Mouse (Mus musculus) embryonic facial prominence, embryonic 14.5 days (tissue): ENCODE measurements around the gene Cep104. TPM values are rescaled to one million over a fixed set of nuclear protein-coding genes. Genes with fewer than 3 reads are reported as not detected.

Experiments
- ATAC-seq: fragments of 200-750 bp; cut with Nextera tagmentation; 2 replicates; pipeline ENCODE4 v1.8.0; 2017; ENCODE audit warnings: low read depth, moderate number of reproducible peaks, moderate TSS enrichment
- DNase-seq: peaks from one replicate; pipeline ENCODE4 v3.0.0-alpha.2; 2015; ENCODE audit warnings: low spot score
- H3K27ac ChIP-seq: fragments of 300-500 bp; sonication (generic); replicated peaks from 2 replicates; pipeline ENCODE4 v1.5.1; 2014; ENCODE audit warnings: low read depth, mild to moderate bottlenecking, low read length, moderate library complexity
- H3K27me3 ChIP-seq: fragments of 300-500 bp; sonication (generic); replicated peaks from 2 replicates; pipeline ENCODE4 v1.6.1; 2014; ENCODE audit warnings: low read length; ENCODE audit not compliant: control insufficient read depth, insufficient read depth
- H3K36me3 ChIP-seq: fragments of 300-500 bp; sonication (generic); 2 replicates; pipeline ENCODE4 v1.6.1; 2014; ENCODE audit warnings: low read length, mixed read lengths; ENCODE audit not compliant: control insufficient read depth, insufficient read depth
- H3K4me1 ChIP-seq: fragments of 300-500 bp; sonication (generic); 2 replicates; pipeline ENCODE4 v1.6.1; 2014; ENCODE audit warnings: antibody characterized with exemption, low read length; ENCODE audit not compliant: control insufficient read depth, insufficient read depth
- H3K4me2 ChIP-seq: fragments of 300-500 bp; sonication (generic); 2 replicates; pipeline ENCODE4 v1.6.1; 2014; ENCODE audit warnings: low read depth, mild to moderate bottlenecking, low read length, moderate library complexity, mixed read lengths
- H3K4me3 ChIP-seq: fragments of 300-500 bp; sonication (generic); 2 replicates; pipeline ENCODE4 v1.5.1; 2014; ENCODE audit warnings: low read depth, mild to moderate bottlenecking, low read length
- H3K9ac ChIP-seq: fragments of 300-500 bp; sonication (generic); 2 replicates; pipeline ENCODE4 v1.6.1; 2014; ENCODE audit warnings: low read depth, mild to moderate bottlenecking, low read length, moderate library complexity, mixed read lengths
- H3K9me3 ChIP-seq: fragments of 300-500 bp; sonication (generic); 2 replicates; pipeline ENCODE4 v1.6.1; 2016; ENCODE audit warnings: low read length; ENCODE audit not compliant: control insufficient read depth
- WGBS: fragments of 180-500 bp; shearing (Covaris S2); extraction: QIAGEN DNeasy Blood & Tissue Kit; methylation state at CpG from one replicate; pipeline ENCODE4 v1.1.7; 2014; 5-methylcytosine and 5-hydroxymethylcytosine counted together
- polyA plus RNA-seq: library from polyadenylated mRNA; unstranded; fragments of >200 nt; fragmentation: Nextera tagmentation; extraction: Ambion mirVana; gene quantifications from 2 replicates; pipeline ENCODE4 v1.2.1, GENCODE M21; 2014

Gene Cep104
- polyA plus RNA-seq, 1 experiment from 2014 or later = 14.2 TPM

GRCm38 (mm10) chr4:153968063-153968462, 6.9 kb upstream of the Cep104 start:
- Histone ChIP-seq H3K36me3 (peaks cover 62% of the 10 kb centered on the region), H3K27me3 (no peaks in the 10 kb centered on the region), H3K27ac (no peak overlapping the region), H3K9ac (0 out of 2 replicates have a peak overlapping the region, but pooled peaks have one; percentile 8), H3K4me3 (no peak overlapping the region), H3K4me1 (no peaks in the 10 kb centered on the region), H3K9me3 (no peaks in the 10 kb centered on the region), H3K4me2 (no peak overlapping the region)
- WGBS = 91% methylated on average over 2 of the region's 2 CpGs
- ATAC-seq (no peak), DNase-seq (no peak)

DNA sequence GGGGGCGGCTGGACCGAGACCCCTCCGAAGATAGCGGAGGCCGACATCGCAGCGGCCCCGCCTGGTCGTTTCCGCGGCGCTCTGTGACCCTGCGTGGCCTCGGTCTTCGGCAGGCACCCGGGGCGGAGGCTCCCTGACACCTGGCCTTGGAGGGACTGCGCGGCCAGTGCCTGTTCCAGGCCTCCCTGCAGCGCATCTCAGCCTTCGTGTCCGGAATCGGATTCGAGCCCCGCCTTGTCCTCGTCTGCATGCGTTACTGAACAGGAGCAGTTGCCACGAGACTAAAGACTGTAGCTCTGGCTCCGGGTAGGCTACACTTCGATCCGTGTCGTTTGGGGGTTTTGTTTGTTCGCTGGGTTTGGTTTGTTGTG, 283 bp downstream of the Cep104 start:
- Histone ChIP-seq H3K9ac (peak overlapping the region; percentile 91), H3K9me3 (no peaks in the 10 kb centered on the region), H3K27ac (peak overlapping the region; percentile 58; the same call in 1 of the 2 replicates), H3K4me3 (peak overlapping the region; percentile 98), H3K4me1 (peaks cover 9% of the 10 kb centered on the region), H3K36me3 (peaks cover 32% of the 10 kb centered on the region), H3K27me3 (no peaks in the 10 kb centered on the region), H3K4me2 (peak overlapping the region; percentile 90)
- DNase-seq = peak; percentile 26
- 2% methylated on average over 21 of the region's 33 CpGs for WGBS
- ATAC-seq = peak; percentile 70; the same call in 1 of the 2 replicates

- WGBS = 34% methylated on average over 6 of the region's 6 CpGs
- peaks cover 32% of the 10 kb centered on the region for H3K36me3 ChIP-seq
These were observed 774 bp downstream of the Cep104 start for GRCm38 (mm10) chr4:153975768-153976167.

GRCm38 (mm10) chr4:153979243-153979642, 4.2 kb downstream of the Cep104 start:
- ATAC-seq (no peak), DNase-seq (no peak)
- Histone ChIP-seq H3K27me3 (no peaks in the 10 kb centered on the region), H3K4me2 (no peak overlapping the region), H3K9me3 (no peaks in the 10 kb centered on the region), H3K27ac (no peak overlapping the region), H3K4me3 (no peak overlapping the region), H3K9ac (no peak overlapping the region), H3K4me1 (peaks cover 9% of the 10 kb centered on the region), H3K36me3 (peaks cover 50% of the 10 kb centered on the region)
- 90% methylated on average over 10 of the region's 10 CpGs for WGBS

More at GRCm38 (mm10) chr4:153975768-153976167, 774 bp downstream of the Cep104 start:
- DNase-seq (no peak), ATAC-seq (no peak)
- Histone ChIP-seq H3K4me1 (peaks cover 9% of the 10 kb centered on the region), H3K9ac (peak overlapping the region; percentile 91), H3K4me3 (peak overlapping the region; percentile 98), H3K27ac (no peak overlapping the region), H3K4me2 (peak overlapping the region; percentile 90), H3K9me3 (no peaks in the 10 kb centered on the region), H3K27me3 (no peaks in the 10 kb centered on the region)

- H3K27me3 ChIP-seq = no peaks in the 10 kb centered on the region
- no peak overlapping the region for H3K4me2 ChIP-seq
- no peak overlapping the region for H3K27ac ChIP-seq
- WGBS = 84% methylated on average over 10 of the region's 11 CpGs
- no peaks in the 10 kb centered on the region for H3K9me3 ChIP-seq
- no peak overlapping the region for H3K4me3 ChIP-seq
- H3K9ac ChIP-seq = no peak overlapping the region
- H3K4me1 ChIP-seq = peaks cover 9% of the 10 kb centered on the region
- no peak for DNase-seq
- no peak for ATAC-seq
- peaks cover 62% of the 10 kb centered on the region for H3K36me3 ChIP-seq
These were observed 5.5 kb downstream of the Cep104 start for GRCm38 (mm10) chr4:153980470-153980869.

GRCm38 (mm10) chr4:153992715-153993114, 17.7 kb downstream of the Cep104 start:
- H3K9ac ChIP-seq = no peak overlapping the region
- no peaks in the 10 kb centered on the region for H3K4me1 ChIP-seq
- no peaks in the 10 kb centered on the region for H3K9me3 ChIP-seq
- H3K27ac ChIP-seq = no peak overlapping the region
- 89% methylated on average over 10 of the region's 10 CpGs for WGBS
- no peak overlapping the region for H3K4me3 ChIP-seq
- DNase-seq (no peak), ATAC-seq (no peak)
- H3K4me2 ChIP-seq = no peak overlapping the region
- H3K27me3 ChIP-seq = no peaks in the 10 kb centered on the region
- peaks cover 91% of the 10 kb centered on the region for H3K36me3 ChIP-seq

DNA sequence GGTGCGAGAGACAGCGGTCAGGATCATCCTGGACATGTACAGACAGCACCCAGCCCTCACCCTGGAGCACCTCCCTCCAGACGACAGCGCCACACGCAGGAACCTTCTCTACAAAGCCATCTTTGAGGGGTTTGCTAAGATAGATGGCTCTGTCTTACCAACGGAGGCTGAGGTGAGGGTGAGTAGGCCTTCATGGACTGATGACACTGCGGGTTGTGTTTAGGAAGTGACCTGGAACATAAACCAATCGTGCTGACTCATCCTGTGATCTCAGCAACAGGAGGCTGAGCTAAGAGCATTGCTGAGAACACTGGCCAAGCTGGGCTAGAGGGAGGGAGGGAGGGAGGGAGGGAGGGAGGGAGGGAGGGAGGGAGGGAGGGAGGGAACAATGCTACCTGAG, 18.5 kb downstream of the Cep104 start:
- WGBS = 90% methylated on average over 8 of the region's 8 CpGs
- Histone ChIP-seq H3K9me3 (no peaks in the 10 kb centered on the region), H3K4me3 (no peak overlapping the region), H3K4me2 (no peak overlapping the region), H3K36me3 (peaks cover 91% of the 10 kb centered on the region), H3K9ac (no peak overlapping the region), H3K4me1 (no peaks in the 10 kb centered on the region), H3K27me3 (no peaks in the 10 kb centered on the region), H3K27ac (no peak overlapping the region)
- ATAC-seq (no peak), DNase-seq (no peak)

DNA sequence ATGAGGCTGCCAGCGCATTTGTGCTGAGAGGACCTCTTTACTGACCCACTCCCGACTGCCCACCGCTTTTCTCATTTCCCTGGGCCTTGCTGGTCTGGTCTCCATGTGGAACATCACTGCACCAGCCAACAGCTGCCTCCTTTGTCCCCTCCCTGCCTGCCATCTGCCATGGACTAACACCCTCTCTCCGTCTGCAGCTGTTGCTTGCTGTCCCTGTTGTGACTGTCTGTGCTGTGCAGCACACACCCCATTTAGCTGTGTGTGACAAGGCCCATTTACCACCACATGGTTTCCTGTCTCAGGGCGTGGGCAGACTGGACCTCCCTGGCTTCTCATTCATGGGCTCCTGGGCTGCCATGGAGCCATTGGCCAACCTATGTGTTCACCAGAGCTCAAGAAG, 30.5 kb downstream of the Cep104 start:
- Histone ChIP-seq H3K9ac (no peak overlapping the region), H3K4me1 (no peaks in the 10 kb centered on the region), H3K4me3 (no peak overlapping the region), H3K36me3 (peaks cover 50% of the 10 kb centered on the region), H3K9me3 (no peaks in the 10 kb centered on the region), H3K27me3 (no peaks in the 10 kb centered on the region), H3K27ac (no peak overlapping the region), H3K4me2 (no peak overlapping the region)
- ATAC-seq = peak; percentile 62; the same call in 1 of the 2 replicates
- peak; percentile 30 for DNase-seq
- 94% methylated on average over 5 of the region's 5 CpGs for WGBS

GRCm38 (mm10) chr4:154006264-154006663, 31.3 kb downstream of the Cep104 start:
- no peak overlapping the region for H3K9ac ChIP-seq
- no peak overlapping the region for H3K27ac ChIP-seq
- H3K27me3 ChIP-seq = no peaks in the 10 kb centered on the region
- no peak overlapping the region for H3K4me3 ChIP-seq
- peak; percentile 30 for DNase-seq
- no peaks in the 10 kb centered on the region for H3K4me1 ChIP-seq
- WGBS = 92% methylated on average over 6 of the region's 6 CpGs
- peaks cover 50% of the 10 kb centered on the region for H3K36me3 ChIP-seq
- H3K9me3 ChIP-seq = no peaks in the 10 kb centered on the region
- peak; percentile 11; the same call in 1 of the 2 replicates for ATAC-seq
- H3K4me2 ChIP-seq = no peak overlapping the region
